Mouse (Mus musculus) CD4-positive, CD25-positive, alpha-beta regulatory T cell, adult 4 months (primary cell): ENCODE results near the gene Gnb5. TPM values are rescaled to one million over a fixed set of nuclear protein-coding genes. Genes with fewer than 3 reads are reported as not detected.

Experiments used
- ATAC-seq: one replicate; pipeline ENCODE4 v1.8.0; 2017
- polyA plus RNA-seq, 2 experiments: library from polyadenylated mRNA; unstranded; fragments of 100-300 nt; shearing (Covaris generic); gene quantifications; one replicate each; pipeline ENCODE4 v1.2.1; 2017

Gnb5 gene
- polyA plus RNA-seq, result 10 to 100 TPM in 1 of 2 experiments, 1 to 10 TPM in 1; 9.0 to 11.3 TPM

GRCm38 (mm10) chr9:75306126-75306898, at the start of gene Gnb5:
Gene Gnb5 (plus strand): TSS chr9:75306288.
- no peak for ATAC-seq

- ATAC-seq, result no peak
Measured at GRCm38 (mm10) chr9:75258792-75259191, 47.3 kb upstream of the Gnb5 start.

GRCm38 (mm10) chr9:75259656-75260055, 46.4 kb upstream of the Gnb5 start:
- ATAC-seq, result no peak

- ATAC-seq, result peak; percentile 33
Measured at GRCm38 (mm10) chr9:75261332-75261872, 44.7 kb upstream of the Gnb5 start.

- ATAC-seq, result peak; percentile 83
Measured at GRCm38 (mm10) chr9:75262235-75262826, 43.8 kb upstream of the Gnb5 start.

GRCm38 (mm10) chr9:75264008-75264718, 41.9 kb upstream of the Gnb5 start:
- no peak for ATAC-seq

GRCm38 (mm10) chr9:75267147-75267546, 38.9 kb upstream of the Gnb5 start:
- ATAC-seq, result no peak

- ATAC-seq, result peak; percentile 76
Measured at GRCm38 (mm10) chr9:75270382-75270781, 35.7 kb upstream of the Gnb5 start.

- peak; percentile 68 for ATAC-seq
Measured at GRCm38 (mm10) chr9:75271539-75271938, 34.5 kb upstream of the Gnb5 start.

- ATAC-seq, result no peak
Measured at GRCm38 (mm10) chr9:75273646-75274045, 32.4 kb upstream of the Gnb5 start.

- no peak for ATAC-seq
Measured at GRCm38 (mm10) chr9:75274486-75274885, 31.6 kb upstream of the Gnb5 start.

GRCm38 (mm10) chr9:75275051-75275450, 31.0 kb upstream of the Gnb5 start:
- ATAC-seq, result no peak

GRCm38 (mm10) chr9:75280814-75281213, 25.3 kb upstream of the Gnb5 start:
- no peak for ATAC-seq

GRCm38 (mm10) chr9:75282179-75282578, 23.9 kb upstream of the Gnb5 start:
- no peak for ATAC-seq

GRCm38 (mm10) chr9:75282830-75283229, 23.3 kb upstream of the Gnb5 start:
- ATAC-seq, result peak; percentile 86

GRCm38 (mm10) chr9:75283636-75284035, 22.5 kb upstream of the Gnb5 start:
- no peak for ATAC-seq

GRCm38 (mm10) chr9:75285363-75285762, 20.7 kb upstream of the Gnb5 start:
- no peak for ATAC-seq

GRCm38 (mm10) chr9:75287636-75288035, 18.5 kb upstream of the Gnb5 start:
- ATAC-seq, result no peak

- ATAC-seq, result no peak
Measured at GRCm38 (mm10) chr9:75289545-75289944, 16.5 kb upstream of the Gnb5 start.

- ATAC-seq, result peak; percentile 57
Measured at GRCm38 (mm10) chr9:75299342-75299741, 6.7 kb upstream of the Gnb5 start.

GRCm38 (mm10) chr9:75303033-75303432, 3.1 kb upstream of the Gnb5 start:
- no peak for ATAC-seq

GRCm38 (mm10) chr9:75303701-75304261, 2.3 kb upstream of the Gnb5 start:
- no peak for ATAC-seq

GRCm38 (mm10) chr9:75304286-75304685, 1.8 kb upstream of the Gnb5 start:
- ATAC-seq, result no peak
